Mouse (Mus musculus) forebrain, embryonic 10.5 days (tissue): ENCODE data around the gene Btk. TPM values are rescaled to one million over a fixed set of nuclear protein-coding genes. Genes with fewer than 3 reads are reported as not detected.

Experiments used
- DNase-seq: peaks from one replicate; pipeline ENCODE4 v3.0.0-alpha.2; 2017; ENCODE audit warnings: low spot score; ENCODE audit errors: extremely low spot score
- H3K27ac ChIP-seq: fragments of 300-500 bp; sonication (generic); 2 replicates; pipeline ENCODE4 v1.5.1; 2016; ENCODE audit warnings: mild to moderate bottlenecking
- H3K27me3 ChIP-seq: fragments of 300-500 bp; sonication (generic); 2 replicates; pipeline ENCODE4 v1.6.1; 2016; ENCODE audit warnings: mild to moderate bottlenecking; ENCODE audit not compliant: poor library complexity, severe bottlenecking
- H3K36me3 ChIP-seq: fragments of 300-500 bp; sonication (generic); replicated peaks from 2 replicates; pipeline ENCODE4 v1.6.1; 2016; ENCODE audit warnings: mild to moderate bottlenecking, moderate library complexity
- H3K4me1 ChIP-seq: fragments of 300-500 bp; sonication (generic); 2 replicates; pipeline ENCODE4 v1.6.1; 2016
- H3K4me3 ChIP-seq: fragments of 300-500 bp; sonication (generic); 2 replicates; pipeline ENCODE4 v1.5.1; 2016; ENCODE audit warnings: mild to moderate bottlenecking, moderate library complexity
- H3K9me3 ChIP-seq: fragments of 300-500 bp; sonication (generic); 2 replicates; pipeline ENCODE4 v1.6.1; 2016; ENCODE audit warnings: mild to moderate bottlenecking, moderate library complexity
- WGBS: fragments of 180-500 bp; shearing (Covaris S2); methylation state at CpG from one replicate; pipeline ENCODE4 v1.1.7; 2016; 5-methylcytosine and 5-hydroxymethylcytosine counted together
- polyA plus RNA-seq: library from polyadenylated mRNA; unstranded; fragments of >200 nt; fragmentation: Nextera tagmentation; extraction: Ambion mirVana; gene quantifications from 2 replicates; pipeline ENCODE4 v1.2.1, GENCODE M21; 2016

Gene Btk
- polyA plus RNA-seq, 1 experiment from 2014 or later: 0.81 TPM

DNA sequence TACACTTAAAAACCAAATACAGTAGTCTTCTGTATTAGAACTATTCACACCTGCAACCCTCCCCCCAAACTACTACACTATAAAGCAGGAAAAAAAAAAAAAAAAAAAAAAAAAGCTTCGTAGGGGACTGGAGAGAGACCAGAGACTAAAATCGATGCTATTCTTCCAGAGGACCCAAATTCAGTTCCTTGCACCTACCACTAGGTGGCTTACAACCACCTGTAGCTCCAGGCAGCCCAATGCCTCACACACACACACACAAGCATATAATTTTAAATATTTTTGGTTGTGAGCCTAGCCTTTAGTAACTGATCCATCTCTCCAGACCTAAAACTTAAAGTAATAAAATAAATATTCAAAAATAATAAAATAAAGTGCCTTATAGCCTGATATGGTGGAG is 73.9 kb downstream of the Btk start:
- Histone ChIP-seq H3K4me3 (no peak overlapping the region), H3K36me3 (no peaks in the 10 kb centered on the region), H3K9me3 (no peaks in the 10 kb centered on the region), H3K27ac (no peak overlapping the region), H3K4me1 (no peaks in the 10 kb centered on the region), H3K27me3 (no peaks in the 10 kb centered on the region)
- DNase-seq: no peak
- 44% methylated on average over 2 of the region's 2 CpGs for WGBS

DNA sequence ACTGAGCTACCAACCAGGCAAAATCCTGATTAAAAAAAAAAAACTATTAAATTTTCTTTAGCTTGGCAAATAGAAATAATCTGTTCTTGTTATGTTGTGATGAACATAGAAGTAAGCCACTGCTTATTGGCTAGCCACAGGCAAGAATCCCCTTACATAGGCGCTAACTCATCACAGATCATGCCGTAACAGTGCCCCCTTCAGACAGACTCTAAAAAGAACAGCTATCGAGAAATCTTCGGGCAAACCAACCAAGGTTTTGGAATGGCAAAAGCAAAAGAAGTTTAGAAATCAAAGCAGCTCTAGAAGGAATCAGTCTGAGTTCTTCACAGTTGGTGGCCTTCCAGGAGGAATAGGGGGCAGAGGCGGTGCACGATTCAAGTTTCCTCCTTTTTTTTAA is 75.4 kb downstream of the Btk start:
- Histone ChIP-seq H3K36me3 (no peaks in the 10 kb centered on the region), H3K27ac (no peak overlapping the region), H3K4me3 (no peak overlapping the region), H3K27me3 (no peaks in the 10 kb centered on the region), H3K4me1 (no peaks in the 10 kb centered on the region), H3K9me3 (no peaks in the 10 kb centered on the region)
- WGBS: 72% methylated on average over 6 of the region's 6 CpGs
- DNase-seq: no peak

DNA sequence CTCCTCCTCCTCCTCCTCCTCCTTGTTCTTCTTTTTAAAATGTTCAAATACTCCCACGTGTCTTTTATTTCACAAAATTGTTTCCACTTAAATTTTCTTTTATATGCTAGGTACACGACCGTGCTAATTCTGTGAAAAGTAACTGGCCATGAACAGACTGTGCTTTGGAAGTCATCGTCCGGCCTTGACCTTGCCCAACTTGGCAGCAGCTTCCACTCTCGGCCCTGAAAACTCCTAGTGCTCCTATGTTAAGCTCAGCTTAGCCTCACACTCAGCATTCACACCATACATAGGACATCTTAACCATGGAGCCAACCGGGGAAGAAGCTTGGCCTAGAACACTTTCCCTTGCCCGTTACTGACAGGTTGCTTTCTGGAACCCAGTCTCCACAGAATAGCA is 82.7 kb downstream of the Btk start:
- WGBS: 86% methylated on average over 8 of the region's 8 CpGs
- Histone ChIP-seq H3K4me3 (no peak overlapping the region), H3K36me3 (no peaks in the 10 kb centered on the region), H3K27me3 (peaks cover 15% of the 10 kb centered on the region), H3K27ac (no peak overlapping the region), H3K9me3 (no peaks in the 10 kb centered on the region), H3K4me1 (no peaks in the 10 kb centered on the region)
- no peak for DNase-seq

Other genes with a start within 250 kb of the Btk start
- gene Drp2, start 179.0 kb downstream of the Btk start, polyA plus RNA-seq: 1.7 TPM in 2 replicates
- gene Taf7l, start 107.1 kb downstream of the Btk start, polyA plus RNA-seq: 0.07 TPM in 1 of 2 replicates, not detected in the other
- gene Timm8a1, start 41.7 kb downstream of the Btk start, polyA plus RNA-seq: 114 and 116 TPM in 2 replicates
- gene Rpl36a, start 2.1 kb upstream of the Btk start, polyA plus RNA-seq: 338 and 356 TPM in 2 replicates
- 7.9 and 11.1 TPM in 2 replicates for gene Gla, start 17.6 kb upstream of the Btk start, polyA plus RNA-seq
- 232 and 239 TPM in 2 replicates for gene Hnrnph2, start 17.6 kb upstream of the Btk start, polyA plus RNA-seq
- 7.7 and 7.9 TPM in 2 replicates for gene Armcx4, start 102.9 kb upstream of the Btk start, polyA plus RNA-seq
- 42.6 and 42.7 TPM in 2 replicates for gene Armcx1, start 134.4 kb upstream of the Btk start, polyA plus RNA-seq
- gene Armcx6, start 167.8 kb upstream of the Btk start, polyA plus RNA-seq: 14.6 and 15.3 TPM in 2 replicates
- gene Armcx3, start 173.0 kb upstream of the Btk start, polyA plus RNA-seq: 48.8 and 49.1 TPM in 2 replicates
- 76.1 and 78.0 TPM in 2 replicates for gene Armcx2, start 225.7 kb upstream of the Btk start, polyA plus RNA-seq